Mouse (Mus musculus): Measurements from ENCODE around the gene Slc20a1.

Slc20a1 gene

GRCm38 (mm10) chr2:129192392-129193150 lies 6.0 kb upstream of the Slc20a1 start:
- DNase-seq = no peak

GRCm38 (mm10) chr2:129196317-129196716 lies 2.2 kb upstream of the Slc20a1 start:
- no peak for DNase-seq

DNA sequence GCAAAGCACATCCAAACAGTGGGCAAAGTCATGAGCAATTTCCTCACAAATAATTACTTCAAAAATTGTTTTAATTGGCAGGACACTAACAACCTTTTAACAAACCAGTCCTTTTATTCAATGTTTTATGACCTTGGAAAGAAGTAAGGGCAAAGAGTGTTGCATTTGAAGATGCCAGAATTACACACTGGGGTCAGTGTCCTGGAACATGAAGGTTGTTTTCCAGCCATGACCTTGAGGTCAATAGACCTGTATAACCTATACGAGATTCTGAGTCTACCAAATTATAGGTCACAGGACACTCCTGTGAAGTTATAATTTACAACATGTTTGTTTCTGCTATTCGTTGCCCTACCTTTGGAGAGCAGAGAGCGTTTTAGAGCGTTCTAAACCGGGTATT lies 1.4 kb upstream of the Slc20a1 start:
- DNase-seq = no peak

DNA sequence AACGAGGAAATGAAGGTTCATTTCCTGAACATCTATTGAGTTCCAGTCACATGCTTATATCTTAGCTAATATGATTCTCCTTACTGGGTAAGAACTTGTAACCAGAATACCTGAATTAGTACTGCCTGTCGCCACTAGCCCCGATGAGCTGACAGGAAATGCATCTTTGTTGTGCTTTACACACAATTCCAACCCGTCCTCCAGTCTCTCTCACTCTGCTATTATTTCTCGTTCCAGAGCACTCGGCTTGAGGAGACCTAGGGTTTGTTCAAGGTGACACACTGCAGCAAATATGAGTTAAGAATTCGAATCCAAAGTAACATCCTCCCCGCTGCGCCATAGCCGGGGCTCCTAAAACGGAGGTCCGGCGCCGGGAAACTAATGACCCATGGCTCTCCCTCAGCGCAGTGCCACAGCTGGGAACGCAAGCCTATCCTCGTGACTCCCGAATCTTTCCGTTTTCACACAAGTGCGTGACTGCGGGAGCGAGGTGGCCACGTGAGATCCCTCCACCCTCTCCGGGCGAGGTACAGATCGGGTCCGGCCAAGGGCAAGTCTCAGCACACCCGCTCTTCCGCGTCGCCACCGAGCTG lies 625 bp upstream of the Slc20a1 start:
- no peak for DNase-seq

DNA sequence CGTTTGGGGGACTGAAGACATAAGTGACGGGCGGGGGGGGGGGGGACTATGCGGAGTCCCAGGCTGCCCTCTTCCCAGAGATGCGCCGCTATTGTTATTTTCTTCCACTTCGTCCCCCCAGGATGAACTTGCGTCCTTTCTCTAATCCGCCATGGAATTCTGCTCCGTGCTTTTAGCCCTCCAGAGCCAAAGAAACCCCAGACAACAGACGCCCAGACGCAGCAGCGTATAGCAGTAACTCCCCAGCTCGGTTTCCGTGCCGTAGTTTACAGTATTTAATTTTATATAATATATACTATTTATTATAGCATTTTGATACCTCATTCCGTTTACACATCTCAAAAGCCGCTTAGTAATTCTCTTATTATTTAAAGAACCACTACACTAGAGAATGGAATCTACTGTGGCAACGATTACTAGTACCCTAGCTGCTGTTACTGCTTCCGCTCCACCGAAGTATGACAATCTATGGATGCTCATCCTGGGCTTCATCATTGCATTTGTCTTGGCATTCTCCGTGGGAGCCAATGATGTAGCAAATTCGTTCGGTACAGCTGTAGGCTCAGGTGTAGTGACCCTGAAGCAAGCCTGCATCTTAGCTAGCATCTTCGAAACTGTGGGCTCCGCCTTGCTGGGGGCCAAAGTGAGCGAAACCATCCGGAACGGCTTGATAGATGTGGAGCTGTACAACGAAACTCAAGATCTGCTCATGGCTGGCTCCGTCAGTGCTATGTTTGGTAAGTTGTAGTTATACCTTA lies 943 bp downstream of the Slc20a1 start:
- peak in 1 of 2 experiments; percentile 29 for DNase-seq

GRCm38 (mm10) chr2:129205000-129205399 lies 6.4 kb downstream of the Slc20a1 start:
- DNase-seq = no peak

DNA sequence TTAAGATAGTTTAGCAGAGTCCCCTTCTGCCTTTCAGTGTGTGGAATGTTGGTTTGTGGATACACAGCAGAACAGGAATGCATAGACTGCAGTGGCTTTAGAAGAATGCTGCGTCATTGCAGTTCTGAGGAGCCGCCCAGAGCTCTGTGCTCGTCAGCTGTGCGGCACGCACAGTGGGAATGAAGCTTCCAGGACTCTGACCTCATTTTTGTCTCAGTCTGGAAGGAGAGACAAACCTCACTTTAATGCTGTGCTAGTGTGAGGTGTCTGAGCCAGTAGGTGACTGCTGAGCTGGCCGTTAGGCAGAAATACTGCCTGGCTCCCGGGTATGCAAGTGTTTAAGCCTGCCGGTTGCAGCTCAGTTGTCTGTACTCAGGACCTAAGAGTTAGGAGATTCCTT lies 8.3 kb downstream of the Slc20a1 start:
- DNase-seq = peak in 1 of 2 experiments; percentile 42

DNA sequence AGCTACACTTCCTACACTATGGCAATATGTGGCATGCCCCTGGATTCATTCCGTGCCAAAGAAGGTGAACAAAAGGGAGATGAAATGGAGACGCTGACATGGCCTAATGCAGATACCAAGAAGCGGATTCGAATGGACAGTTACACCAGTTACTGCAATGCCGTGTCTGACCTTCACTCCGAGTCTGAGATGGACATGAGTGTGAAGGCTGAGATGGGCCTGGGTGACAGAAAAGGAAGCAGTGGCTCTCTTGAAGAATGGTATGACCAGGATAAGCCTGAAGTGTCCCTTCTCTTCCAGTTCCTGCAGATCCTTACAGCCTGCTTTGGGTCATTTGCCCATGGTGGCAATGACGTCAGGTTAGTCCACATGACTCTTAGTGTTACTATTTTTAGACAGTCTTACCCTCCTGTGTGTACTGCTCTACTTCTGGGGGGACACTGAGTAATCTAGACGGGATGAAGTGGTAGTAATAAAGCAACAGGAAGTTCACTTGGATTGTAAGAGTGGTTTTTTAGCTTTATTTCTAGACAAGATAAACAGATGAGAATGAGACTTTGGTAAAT lies 9.7 kb downstream of the Slc20a1 start:
- DNase-seq = no peak

GRCm38 (mm10) chr2:129210089-129210749 lies 11.7 kb downstream of the Slc20a1 start:
- no peak for DNase-seq

DNA sequence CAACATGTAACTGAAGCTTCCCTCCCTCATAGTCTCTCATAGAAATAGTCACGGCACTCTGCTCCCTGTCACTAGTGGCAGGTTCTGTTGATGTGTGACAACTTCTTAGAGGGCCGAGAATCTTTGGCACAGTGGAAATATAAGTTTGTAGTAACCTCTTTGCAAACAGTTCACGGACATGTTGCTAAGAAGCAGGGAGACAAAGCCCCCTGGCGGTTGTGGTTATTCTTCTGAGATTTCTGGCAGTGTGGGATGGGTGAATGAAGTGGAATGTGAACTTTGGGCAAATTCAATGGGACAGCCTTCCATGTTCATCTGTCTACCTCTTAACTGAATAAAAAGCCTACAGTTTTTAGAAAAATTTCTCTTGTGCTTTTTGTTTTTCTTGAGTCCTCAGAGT lies 12.7 kb downstream of the Slc20a1 start:
- peak in 1 of 2 experiments; percentile 13 for DNase-seq

GRCm38 (mm10) chr2:129211957-129212356 lies 13.4 kb downstream of the Slc20a1 start:
- DNase-seq = no peak

- DNase-seq = peak in 1 of 2 experiments; percentile 19
Observed at GRCm38 (mm10) chr2:129212566-129212965, 14.0 kb downstream of the Slc20a1 start.

DNA sequence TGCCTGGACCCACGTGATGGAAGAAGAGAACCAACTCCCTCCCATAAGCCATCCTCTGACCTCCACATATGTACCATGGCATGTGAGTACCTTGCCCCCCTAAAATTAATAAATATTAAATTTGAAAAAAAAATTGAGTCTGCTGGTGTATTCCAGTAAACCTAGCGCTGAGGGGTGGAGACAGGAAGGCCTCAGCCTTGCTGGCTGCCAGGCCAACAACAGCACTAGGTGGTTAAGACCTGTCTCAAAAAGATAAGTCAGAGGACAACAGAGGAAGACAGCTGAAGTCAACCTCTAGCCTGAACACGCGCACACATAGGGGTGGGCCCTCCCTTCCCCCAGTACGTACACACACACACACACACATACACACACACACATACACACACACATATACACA lies 16.2 kb downstream of the Slc20a1 start:
- DNase-seq = no peak

- DNase-seq = peak in 1 of 2 experiments; percentile 16
Observed at GRCm38 (mm10) chr2:129217612-129218185, 19.1 kb downstream of the Slc20a1 start.

DNA sequence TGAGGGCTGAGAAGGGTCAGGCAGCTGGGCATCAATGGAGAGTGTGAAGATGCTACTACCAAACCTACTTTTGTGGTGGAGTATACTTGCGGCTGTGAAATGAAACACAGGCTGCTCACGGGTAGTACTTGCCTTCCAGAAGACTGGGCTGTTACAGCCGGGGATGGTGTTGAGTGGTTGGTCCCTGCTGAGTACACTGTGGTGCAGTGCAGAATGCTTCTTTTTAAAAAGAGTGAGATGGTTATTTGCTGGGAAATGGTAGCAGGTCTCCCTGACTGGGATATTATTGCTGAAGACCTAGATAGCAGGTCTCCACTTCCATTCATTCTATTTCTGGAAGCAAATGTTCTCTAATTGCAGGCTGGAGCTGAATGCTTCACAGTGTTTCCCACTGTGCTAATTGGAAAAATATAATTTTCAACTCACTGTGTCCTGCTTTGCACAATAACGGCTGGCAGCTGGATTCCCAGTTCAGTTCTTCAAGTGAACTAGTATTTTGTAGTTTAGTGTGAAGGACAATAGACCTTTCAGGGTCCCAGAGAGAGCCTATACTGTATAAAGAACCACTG lies 20.1 kb downstream of the Slc20a1 start:
- no peak for DNase-seq

DNA sequence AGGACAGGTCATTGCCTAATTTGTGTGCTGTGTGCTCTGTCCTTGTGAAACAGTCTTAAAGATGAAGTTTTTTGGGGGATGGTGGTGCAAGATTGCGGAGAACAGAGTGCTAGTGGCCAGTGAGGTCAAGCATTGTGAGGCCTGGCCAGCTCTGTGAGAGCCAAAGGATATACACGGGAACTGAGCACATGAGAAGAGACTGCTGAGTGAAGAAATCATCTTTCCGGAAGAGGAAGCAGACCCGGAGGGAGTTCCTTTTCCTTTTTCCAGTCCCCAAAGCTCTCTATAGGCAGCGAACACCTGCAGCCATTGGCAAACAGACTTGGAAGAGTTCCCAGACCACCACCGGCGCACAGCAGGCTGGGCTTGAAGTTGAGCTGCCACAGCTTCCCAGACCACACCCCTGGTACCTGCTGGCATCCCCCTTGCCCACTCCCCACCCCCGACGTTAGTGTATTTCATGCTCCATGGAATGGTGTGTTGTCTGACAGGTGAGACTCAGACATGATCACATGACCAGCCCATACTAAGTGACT lies 22.6 kb downstream of the Slc20a1 start:
- peak in 1 of 2 experiments; percentile 22 for DNase-seq

DNA sequence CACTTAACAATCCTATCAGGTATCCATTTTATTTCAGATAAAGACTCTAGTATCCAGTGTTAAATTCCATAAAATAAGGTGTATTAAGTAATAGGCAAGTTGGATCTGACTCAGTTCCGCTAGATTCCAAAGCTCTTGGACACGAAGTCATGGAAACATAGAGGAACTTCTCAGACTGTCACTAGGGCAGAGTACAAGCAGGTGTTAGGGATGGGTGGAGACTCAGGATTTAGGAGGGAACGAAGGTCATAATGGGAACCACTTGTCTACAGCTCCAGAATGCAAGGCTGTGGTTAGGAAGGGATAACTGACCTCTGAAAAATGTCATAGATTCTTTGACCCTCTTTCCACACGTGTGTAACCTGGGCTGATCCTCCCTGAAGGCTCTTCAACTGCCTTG lies 25.6 kb downstream of the Slc20a1 start:
- no peak for DNase-seq

DNA sequence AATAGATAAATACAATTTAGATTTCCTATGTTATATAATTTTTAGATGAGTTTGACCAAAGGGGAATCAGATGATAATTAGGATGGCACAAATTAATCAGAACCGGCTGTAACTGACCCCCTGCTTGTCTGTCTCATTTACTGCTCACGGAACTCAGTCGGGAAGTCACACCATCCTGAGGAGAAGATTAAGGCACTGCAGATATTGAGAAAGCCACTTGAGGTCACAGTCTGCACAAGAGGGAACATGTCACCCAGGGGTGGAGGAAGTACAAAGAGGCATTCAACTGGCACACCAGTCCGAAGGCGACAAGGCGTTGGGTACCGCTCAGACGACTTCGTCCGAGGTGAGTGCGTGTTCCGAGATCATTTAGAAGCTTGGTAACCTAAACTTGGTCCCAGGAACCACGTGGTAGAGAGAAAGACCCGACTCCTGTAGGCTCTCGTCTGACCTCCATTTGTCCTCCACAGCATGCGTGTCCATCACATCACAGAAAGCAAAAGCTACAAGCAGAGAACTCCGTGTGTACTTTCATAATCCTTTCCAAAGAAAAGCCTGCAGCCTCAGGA lies 26.8 kb downstream of the Slc20a1 start:
- DNase-seq = no peak

DNA sequence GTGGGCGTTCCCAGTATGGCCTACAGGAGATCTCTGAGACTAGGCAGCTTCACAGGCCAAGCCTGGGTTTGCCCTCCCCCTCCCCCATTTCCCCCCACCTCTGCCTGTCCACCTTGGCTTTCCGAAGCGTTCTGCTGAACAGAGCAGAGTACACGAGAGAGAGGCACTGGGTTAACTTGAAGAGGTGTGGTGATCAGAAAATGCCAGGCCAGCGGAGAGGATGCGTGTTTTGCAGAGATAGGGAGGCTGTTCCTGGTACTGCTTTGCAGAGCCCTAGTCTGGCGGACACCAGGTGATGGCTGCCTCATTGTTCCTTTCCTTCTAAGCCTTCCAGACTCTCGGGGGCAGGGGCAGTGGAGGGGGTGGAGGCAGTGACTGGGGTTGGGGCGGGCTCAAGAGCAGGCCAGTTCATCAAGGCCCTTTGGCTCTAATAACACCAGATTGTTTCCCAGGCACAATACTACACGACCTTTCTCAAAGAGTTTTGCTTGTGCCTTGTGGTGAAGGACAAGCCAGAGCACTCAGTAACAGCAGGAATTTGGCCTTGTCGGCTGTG lies 27.8 kb downstream of the Slc20a1 start:
- DNase-seq = no peak

DNA sequence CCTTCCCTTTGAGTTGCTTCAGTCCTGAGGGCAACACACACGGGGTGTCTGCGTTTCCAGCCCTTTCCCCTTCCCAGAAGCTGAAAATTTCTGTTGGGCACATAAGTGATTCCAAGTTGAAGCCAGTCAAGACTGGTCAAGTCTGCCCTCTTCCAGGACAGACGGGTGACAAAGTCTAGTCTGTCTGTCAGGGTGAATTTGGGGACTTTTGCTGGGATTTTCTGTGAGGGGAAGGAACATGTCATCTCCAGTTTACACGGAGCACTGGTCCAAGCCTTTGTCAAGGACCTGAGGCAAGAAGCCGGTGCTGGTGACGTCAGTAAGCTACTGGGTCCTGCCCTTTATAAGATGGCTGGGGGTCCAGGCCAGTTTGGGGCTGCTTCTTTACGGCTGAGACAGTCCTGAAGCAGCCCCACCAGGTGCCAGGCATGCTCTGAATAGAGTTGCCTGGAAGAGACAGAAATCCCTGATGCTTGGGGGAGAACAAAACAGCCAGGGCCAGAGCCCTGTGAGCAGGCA lies 28.5 kb downstream of the Slc20a1 start:
- DNase-seq = no peak

DNA sequence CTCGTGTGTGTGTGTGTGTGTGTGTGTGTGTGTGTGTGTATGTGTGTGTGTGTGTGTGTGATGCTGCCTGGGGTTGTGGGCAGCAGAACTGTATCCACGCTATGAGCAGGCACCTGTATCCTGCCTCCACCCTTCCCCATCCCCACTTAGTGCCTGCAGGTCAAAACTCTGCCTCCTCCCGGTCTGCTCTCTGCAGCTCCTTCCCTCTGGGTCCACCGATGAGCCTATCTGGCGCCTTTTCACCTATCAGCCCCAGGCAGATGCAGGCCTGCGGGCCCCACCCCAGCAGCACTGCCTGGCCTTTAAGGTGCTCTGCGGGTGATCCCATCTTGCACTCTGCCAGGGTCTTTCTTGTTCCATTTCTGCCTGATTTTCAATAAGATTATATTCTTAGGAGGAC lies 29.1 kb downstream of the Slc20a1 start:
- DNase-seq = no peak
